Mouse (Mus musculus) MEL-GATA-1-ER (cell line): ENCODE data around the gene Acss2.
A peak's percentile ranks its signal among the peaks of the same experiment; 100 is the strongest.
"Not testable (repeated sequence)": the region's sequence is repeated elsewhere in the genome, so short reads cannot be mapped to it uniquely, and the experiment has no call there.

ENCODE experiments used
- DNase-seq: peaks from one replicate; pipeline ENCODE4 v3.0.0-alpha.2; 2012; ENCODE audit warnings: low read depth; ENCODE audit errors: extremely low read depth

Gene Acss2

DNA sequence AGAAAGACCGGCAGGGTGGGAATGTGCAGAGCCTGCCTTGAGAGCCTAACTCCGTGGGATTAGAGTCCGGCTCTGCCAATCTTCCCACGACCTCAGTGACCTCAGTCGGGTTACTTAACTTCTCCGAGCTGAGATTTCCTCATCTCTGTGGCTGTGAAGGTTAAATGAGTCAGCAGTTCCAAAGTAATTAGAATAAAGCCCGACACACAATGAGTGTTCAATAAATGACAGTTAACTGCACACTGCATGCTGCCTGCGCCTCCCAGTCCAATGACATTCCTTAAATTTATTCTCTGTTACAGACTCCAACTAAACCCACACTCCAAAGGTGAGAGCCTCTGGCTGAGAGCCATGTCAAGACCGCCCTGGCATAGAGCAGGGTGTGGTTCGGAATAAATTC, 67.7 kb downstream of the Acss2 start:
- DNase-seq: no peak

DNA sequence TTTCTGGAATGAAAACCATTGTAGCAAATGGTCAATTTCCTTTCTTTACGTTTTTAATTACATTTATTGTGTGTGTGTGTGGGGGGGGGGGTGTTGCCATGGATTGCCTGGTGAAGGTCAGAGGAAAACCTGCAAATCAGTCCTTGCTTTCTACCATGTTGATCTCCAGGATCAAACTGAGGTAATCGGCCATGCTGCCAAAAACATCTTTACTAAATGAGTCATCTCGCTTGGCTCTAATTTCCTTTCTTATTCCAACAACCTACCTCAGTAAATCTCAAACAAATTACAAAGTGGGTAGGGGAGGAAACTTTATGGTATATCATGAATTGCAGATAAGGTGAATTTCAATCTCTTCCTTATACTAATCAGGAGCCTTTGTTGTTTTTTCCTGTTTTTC, 70.4 kb downstream of the Acss2 start:
- DNase-seq: no peak

DNA sequence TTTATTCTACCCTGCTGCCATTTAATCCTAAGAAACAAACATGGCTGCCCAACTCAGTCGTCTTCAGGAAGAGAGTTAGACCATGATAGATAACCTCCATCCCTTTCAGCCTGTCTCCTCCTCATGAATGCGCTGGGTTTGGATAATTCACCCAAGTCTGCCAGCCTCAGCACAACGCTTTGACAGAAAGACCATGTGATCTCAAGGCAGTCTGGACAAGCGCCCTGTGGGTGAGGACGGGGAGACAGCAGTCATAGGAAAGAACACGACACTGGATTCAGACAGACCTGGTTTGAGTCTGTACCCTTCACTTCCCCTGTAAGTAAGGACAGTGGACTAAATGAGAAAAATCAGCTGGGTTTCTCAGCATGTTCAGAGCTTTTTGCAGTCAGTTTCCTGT, 71.8 kb downstream of the Acss2 start:
- DNase-seq: no peak

GRCm38 (mm10) chr2:155590876-155591275, 73.1 kb downstream of the Acss2 start:
- DNase-seq: no peak

DNA sequence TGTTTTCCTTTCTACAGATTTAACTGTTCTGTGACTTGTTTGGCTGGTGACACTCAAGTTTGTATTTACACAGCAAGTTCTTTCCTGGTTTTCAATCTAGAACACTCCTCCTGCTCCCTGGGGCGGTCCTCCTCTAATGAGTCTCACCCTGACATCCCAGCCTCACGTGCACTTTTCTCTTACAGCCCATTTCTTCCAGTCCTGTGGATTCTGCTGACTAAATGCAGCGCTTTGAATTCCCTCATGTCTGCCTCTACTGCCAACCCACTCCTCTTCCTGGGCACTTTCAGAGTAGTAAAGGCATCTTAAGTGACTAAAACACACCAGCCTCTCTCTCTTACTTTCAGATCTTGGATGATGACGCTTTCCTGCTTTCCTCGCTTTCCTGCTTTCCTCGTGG, 73.9 kb downstream of the Acss2 start:
- DNase-seq: no peak

GRCm38 (mm10) chr2:155592137-155592853, 74.5 kb downstream of the Acss2 start, which contains the start of gene Gss:
Gene Gss (minus strand): TSS chr2:155592810.
- DNase-seq: peak; percentile 91

DNA sequence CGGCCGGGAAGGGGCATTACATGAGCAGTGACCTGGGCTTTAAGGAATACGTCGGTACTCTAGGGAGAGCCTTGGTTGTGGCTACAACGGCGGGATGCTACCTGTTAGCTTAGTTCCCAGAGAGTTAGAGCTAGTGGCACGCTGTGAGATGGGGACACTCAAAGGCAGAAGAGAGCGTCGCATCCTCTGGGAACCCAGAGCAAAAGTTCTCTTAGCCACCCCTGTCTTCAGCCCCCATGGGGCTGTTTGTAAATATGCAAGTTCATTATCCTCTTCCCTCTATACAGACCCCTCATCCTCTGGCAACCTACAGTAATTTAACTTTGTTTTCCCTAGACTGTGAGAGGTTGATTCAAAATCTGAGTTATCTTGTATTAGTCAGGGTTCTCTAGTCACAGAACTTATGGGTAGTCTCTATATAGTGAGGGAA, 75.1 kb downstream of the Acss2 start:
- DNase-seq: no peak

- no peak for DNase-seq
Measured at GRCm38 (mm10) chr2:155595516-155595915, 77.8 kb downstream of the Acss2 start.

- no peak for DNase-seq
Measured at GRCm38 (mm10) chr2:155603707-155604106, 86.0 kb downstream of the Acss2 start.

- peak; percentile 17 for DNase-seq
Measured at GRCm38 (mm10) chr2:155604560-155605235, 87.0 kb downstream of the Acss2 start.

DNA sequence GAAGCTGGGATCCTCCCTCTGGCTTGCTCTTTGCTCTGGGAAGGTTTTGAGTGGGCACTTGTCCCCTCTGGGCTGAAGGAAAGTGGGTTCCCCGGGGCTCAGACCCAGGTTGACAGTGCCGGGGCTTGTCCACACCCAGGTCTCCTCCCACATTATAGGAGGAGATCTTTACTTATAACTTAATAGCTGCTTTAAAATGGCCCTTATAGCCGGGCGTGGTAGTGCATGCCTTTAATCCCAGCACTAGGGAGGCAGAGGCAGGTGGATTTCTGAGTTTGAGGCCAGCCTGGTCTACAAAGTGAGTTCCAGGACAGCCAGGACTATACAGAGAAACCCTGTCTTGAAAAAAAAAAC, 87.5 kb downstream of the Acss2 start:
- not testable (repeated sequence) for DNase-seq

GRCm38 (mm10) chr2:155606360-155606759, 88.6 kb downstream of the Acss2 start:
- DNase-seq: no peak

GRCm38 (mm10) chr2:155610978-155611377, 93.2 kb downstream of the Acss2 start, which contains the start of gene Myh7b:
Gene Myh7b (plus strand): TSS chr2:155611212.
- no peak for DNase-seq

DNA sequence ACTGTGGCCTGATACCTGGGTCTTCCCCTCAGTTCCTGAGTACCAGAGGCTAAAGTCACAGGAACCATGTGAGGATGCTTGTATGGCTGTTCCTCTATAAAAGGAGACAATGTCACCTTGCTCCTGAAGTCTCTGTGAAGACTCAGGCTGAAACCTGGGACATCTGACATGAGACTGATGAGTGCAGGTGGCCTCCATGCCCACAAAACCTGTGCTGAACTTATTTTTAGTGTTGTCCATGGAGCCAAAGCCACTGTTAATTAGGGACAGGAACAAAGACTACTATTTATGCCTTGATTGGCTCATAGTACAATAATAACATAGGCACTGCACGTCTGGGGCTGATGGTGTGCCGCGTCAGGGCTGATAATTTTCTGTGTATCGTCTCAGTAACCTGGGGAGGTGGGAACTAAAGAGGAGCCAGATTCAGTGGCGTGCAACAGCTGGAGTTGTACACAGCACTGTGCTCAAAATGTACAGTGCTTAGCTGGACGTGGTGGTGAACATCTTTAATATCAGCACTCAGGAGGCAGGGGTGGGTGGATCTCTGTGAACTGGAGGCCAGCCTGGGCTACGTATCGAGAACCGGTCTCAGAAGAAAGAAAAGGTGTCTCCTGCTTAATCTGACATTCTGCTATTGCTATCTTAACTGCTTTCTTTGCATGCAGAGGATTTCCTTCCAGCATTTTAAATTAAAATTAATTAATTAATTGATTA, 94.2 kb downstream of the Acss2 start:
- DNase-seq: no peak

DNA sequence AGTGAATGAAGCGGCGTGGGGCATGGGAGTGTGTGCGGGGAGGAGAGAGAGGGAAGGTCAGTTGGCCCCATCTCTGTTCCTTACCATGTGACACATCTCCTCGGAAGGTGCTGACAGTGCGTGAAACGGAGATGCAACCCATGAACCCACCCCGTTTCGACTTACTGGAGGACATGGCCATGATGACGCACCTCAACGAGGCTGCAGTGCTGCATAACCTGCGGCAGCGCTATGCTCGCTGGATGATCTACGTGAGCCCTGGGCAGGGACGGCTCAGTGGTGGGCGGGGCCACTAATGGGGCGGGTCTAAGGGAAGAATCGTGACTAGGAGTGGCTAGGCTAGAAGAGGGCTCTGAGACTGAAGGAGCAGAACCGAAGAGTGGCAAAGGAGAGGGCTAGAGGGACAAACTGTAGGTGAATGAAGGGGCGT, 95.6 kb downstream of the Acss2 start:
- DNase-seq: peak; percentile 79

GRCm38 (mm10) chr2:155613953-155614352, 96.2 kb downstream of the Acss2 start:
- DNase-seq: no peak

GRCm38 (mm10) chr2:155616971-155617370, 99.2 kb downstream of the Acss2 start:
- DNase-seq: no peak

DNA sequence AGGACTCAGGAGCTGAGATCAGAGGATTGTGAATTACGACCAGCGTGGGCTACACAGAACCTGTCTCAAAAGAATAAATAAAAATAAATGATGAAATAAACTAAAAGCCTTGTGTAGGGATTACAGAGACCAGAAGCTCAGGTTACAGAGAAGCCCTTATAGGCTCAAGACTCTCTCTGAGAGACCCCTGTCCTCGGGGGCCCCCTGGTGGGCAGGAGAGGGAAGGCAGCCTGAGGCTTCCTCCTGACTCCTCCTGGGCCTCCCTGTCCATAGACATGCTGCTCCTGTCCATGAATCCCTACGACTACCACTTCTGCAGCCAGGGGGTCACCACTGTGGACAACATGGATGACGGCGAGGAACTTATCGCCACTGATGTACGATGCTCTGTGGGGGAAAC, 102.1 kb downstream of the Acss2 start:
- DNase-seq: peak; percentile 34

GRCm38 (mm10) chr2:155622606-155623005, 104.9 kb downstream of the Acss2 start:
- no peak for DNase-seq

GRCm38 (mm10) chr2:155623996-155624395, 106.2 kb downstream of the Acss2 start:
- no peak for DNase-seq

DNA sequence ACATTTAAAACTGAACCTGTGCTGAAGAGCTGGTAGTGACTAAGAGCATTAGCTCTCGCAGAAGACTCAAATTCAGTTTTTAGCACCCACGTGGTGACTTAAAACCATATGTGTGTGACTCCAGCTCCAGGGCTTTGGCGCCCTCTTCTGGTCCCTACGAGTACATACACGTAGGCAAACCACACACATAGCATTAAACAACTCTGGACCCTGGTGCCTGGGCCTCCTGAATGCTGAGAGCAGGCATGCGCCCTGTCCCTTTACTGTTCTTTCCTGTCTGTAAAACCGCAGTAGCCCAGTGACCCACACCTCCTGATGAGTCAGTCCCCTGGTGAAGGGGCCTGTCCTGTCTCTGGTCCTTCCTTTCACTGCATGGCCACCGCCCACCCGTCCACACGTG, 107.0 kb downstream of the Acss2 start:
- DNase-seq: peak; percentile 76

- DNase-seq: no peak
Measured at GRCm38 (mm10) chr2:155626277-155626676, 108.5 kb downstream of the Acss2 start.
